Mouse (Mus musculus) embryonic facial prominence, embryonic 12.5 days (tissue): ENCODE results near the gene Map3k3. TPM values are rescaled to one million over a fixed set of nuclear protein-coding genes. Genes with fewer than 3 reads are reported as not detected.

Experiments
- ATAC-seq: fragments of 200-750 bp; cut with Nextera tagmentation; 2 replicates; pipeline ENCODE4 v1.8.0; 2017; ENCODE audit not compliant: insufficient number of reproducible peaks, insufficient read depth, low FRiP score, low TSS enrichment
- H3K27ac ChIP-seq: fragments of 300-500 bp; sonication (generic); 2 replicates; pipeline ENCODE4 v1.5.1; 2016; ENCODE audit warnings: mild to moderate bottlenecking
- H3K27me3 ChIP-seq: fragments of 300-500 bp; sonication (generic); 2 replicates; pipeline ENCODE4 v1.6.1; 2016; ENCODE audit warnings: mild to moderate bottlenecking, moderate library complexity
- H3K36me3 ChIP-seq: fragments of 300-500 bp; sonication (generic); 2 replicates; pipeline ENCODE4 v1.6.1; 2016; ENCODE audit warnings: mild to moderate bottlenecking
- H3K4me1 ChIP-seq: fragments of 300-500 bp; sonication (generic); 2 replicates; pipeline ENCODE4 v1.6.1; 2016
- H3K4me2 ChIP-seq: fragments of 300-500 bp; sonication (generic); replicated peaks from 2 replicates; pipeline ENCODE4 v1.6.1; 2016; ENCODE audit warnings: mild to moderate bottlenecking, moderate library complexity
- H3K4me3 ChIP-seq: fragments of 300-500 bp; sonication (generic); 2 replicates; pipeline ENCODE4 v1.5.1; 2016; ENCODE audit warnings: mild to moderate bottlenecking
- H3K9ac ChIP-seq: fragments of 300-500 bp; sonication (generic); 2 replicates; pipeline ENCODE4 v1.6.1; 2016; ENCODE audit warnings: mild to moderate bottlenecking, moderate library complexity
- H3K9me3 ChIP-seq: fragments of 300-500 bp; sonication (generic); 2 replicates; pipeline ENCODE4 v1.6.1; 2016; ENCODE audit warnings: mild to moderate bottlenecking, moderate library complexity
- WGBS: fragments of 180-500 bp; shearing (Covaris S2); methylation state at CpG from one replicate; pipeline ENCODE4 v1.1.7; 2016; 5-methylcytosine and 5-hydroxymethylcytosine counted together
- polyA plus RNA-seq: library from polyadenylated mRNA; unstranded; fragments of >200 nt; fragmentation: Nextera tagmentation; extraction: Ambion mirVana; gene quantifications from 2 replicates; pipeline ENCODE4 v1.2.1, GENCODE M21; 2016

Map3k3 gene
- polyA plus RNA-seq, 1 experiment from 2014 or later: 31.8 TPM

DNA sequence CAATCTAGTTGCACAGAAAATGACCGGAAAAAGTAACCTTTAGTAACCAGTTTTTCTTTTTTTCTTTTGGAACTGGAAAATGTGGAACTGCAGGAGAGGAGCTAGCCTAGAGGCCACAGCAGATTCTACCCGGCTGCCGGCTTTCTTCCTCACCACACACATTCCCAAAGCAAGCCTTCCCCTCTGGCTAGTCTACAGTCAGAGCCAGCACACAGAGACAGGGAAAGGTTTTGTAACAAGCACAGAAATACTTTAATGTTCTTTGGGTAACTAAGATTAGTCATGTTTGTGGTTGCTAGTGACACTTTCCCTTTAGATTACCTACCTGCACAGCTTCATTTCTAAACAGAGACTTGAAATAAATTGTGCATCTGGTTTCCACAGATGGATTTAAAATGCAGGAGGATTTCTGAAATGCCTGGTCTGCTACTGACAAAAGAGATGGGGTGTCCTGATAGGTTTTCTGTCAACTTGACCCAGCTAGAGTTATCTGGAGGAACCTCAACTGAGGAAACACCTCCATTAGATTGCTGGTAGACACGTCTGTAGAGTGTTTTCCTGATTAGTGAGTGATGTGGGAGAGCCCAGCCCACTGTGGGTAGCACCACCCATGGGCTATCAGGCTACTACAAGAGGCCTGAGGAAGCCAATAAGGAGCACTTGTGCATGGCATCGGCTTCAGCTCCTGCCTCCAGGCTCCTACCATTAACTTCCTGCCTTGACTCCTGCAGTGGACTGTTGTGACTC, 93.8 kb downstream of the Map3k3 start:
- Histone ChIP-seq H3K4me1 (no peaks in the 10 kb centered on the region; the same call in 1 of the 2 replicates), H3K4me3 (no peak overlapping the region), H3K27me3 (no peaks in the 10 kb centered on the region), H3K36me3 (0 out of 2 replicates have a peak, but pooled peaks cover 4% of the 10 kb centered on the region), H3K4me2 (no peak overlapping the region), H3K9me3 (no peaks in the 10 kb centered on the region), H3K27ac (no peak overlapping the region), H3K9ac (no peak overlapping the region)
- WGBS: 58% methylated on average over 5 of the region's 5 CpGs
- ATAC-seq: no peak

DNA sequence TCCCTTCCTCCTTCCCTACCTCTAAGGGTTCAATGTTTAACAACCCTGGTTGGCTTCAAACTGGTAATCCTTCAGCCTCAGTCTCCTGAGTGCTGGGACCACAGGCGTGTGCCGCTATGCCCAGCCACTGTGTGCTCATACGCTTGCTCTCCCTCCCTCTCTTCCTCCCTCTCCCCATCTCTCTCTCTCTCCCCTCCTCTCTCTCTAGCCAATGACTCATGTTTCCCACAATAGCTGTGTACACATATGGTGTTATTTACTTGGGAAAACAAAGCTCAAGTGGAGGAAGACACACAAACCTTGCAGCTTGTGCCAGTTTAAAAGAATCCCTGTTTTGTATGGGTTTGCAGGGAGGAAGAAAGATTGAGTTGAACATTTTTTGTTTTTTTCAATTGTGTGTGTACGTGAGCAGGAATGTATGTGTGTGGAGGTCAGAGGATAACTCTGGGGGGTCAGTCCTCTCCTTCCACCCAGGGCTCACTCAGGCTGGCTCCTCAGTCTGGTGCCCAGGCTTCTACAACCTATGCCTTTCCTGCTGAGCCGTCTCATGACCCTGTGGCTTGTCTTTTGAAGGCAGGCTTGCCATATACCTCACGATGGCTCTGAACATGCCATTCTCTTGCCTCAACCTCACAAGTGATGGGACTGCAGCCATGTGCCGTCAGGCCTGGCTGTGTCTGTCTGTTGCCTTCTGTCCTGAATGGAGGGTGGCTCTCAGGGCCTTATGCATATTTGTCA, 95.5 kb downstream of the Map3k3 start:
- Histone ChIP-seq H3K4me1 (no peaks in the 10 kb centered on the region; the same call in 1 of the 2 replicates), H3K36me3 (0 out of 2 replicates have a peak, but pooled peaks cover 9% of the 10 kb centered on the region), H3K9me3 (no peaks in the 10 kb centered on the region), H3K27ac (0 out of 2 replicates have a peak overlapping the region, but pooled peaks have one; percentile 18), H3K4me2 (no peak overlapping the region), H3K4me3 (no peak overlapping the region), H3K27me3 (no peaks in the 10 kb centered on the region), H3K9ac (no peak overlapping the region)
- WGBS: 43% methylated on average over 7 of the region's 7 CpGs
- no peak for ATAC-seq

DNA sequence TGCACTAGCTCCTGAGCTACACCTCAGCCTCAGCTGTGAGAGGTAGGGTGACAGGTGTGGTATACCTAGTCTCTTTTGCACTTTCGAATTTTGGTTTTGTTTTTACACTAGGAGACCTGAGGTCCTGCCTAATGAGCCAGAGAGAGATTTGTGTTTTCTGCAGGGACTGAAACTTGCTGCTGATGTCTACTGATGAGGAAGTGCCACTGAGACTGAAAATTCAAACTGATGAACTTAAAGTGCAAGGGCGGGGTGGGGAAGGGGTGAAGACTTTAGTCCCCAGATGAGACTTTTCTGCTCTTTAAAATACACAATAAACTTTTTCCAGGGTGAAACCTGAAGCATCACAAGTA, 96.0 kb downstream of the Map3k3 start:
- WGBS: 82% methylated on average over 2 of the region's 2 CpGs
- no peak for ATAC-seq
- H3K4me2 ChIP-seq: no peak overlapping the region
- no peaks in the 10 kb centered on the region; the same call in 1 of the 2 replicates for H3K4me1 ChIP-seq
- H3K36me3 ChIP-seq: 0 out of 2 replicates have a peak, but pooled peaks cover 12% of the 10 kb centered on the region
- H3K9me3 ChIP-seq: no peaks in the 10 kb centered on the region
- H3K27ac ChIP-seq: no peak overlapping the region
- no peak overlapping the region for H3K4me3 ChIP-seq
- H3K27me3 ChIP-seq: no peaks in the 10 kb centered on the region
- H3K9ac ChIP-seq: no peak overlapping the region

DNA sequence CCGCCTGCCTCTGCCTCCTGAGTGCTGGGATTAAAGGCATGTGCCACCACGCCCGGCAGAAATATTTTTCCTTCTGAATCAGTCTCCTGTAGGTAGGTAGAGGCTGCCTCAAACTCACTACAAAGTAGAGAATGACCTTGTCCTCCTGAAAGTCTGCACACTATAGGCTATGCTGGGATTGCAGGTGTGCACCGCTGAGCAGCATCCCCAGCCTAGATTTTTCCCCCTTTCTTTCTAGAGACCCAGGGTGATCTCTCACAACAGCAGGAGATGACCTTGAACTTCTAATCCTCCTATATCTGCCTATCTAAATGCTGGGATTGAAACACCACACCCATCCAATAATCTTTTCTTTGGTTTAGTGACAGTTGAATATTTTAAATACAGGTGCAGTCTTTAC, 102.9 kb downstream of the Map3k3 start:
- ATAC-seq: no peak
- H3K27me3 ChIP-seq: no peaks in the 10 kb centered on the region

DNA sequence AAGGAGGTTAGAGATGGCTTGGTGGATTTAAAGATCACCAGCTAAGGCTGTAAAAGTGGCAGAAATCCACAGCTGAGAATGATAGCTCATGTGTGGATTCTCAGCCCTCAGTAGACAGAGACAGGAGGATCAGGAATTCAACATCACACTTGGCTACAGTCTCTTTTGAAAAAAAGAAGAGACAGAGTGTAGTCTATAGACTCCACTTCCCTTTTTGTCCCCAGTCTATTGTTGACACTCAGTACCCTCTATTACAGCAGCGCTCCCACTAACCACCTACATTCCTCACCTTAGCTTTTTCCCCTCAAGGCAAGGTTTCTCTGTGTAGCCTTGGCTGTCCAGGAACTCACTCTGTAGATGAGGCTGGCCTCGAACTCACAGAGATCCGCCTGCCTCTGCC, 107.3 kb downstream of the Map3k3 start:
- ATAC-seq: no peak
- 90% methylated on average over 3 of the region's 3 CpGs for WGBS
- H3K4me1 ChIP-seq: peaks cover 7% of the 10 kb centered on the region; the same call in 1 of the 2 replicates
- H3K4me3 ChIP-seq: no peak overlapping the region
- H3K27ac ChIP-seq: no peak overlapping the region
- peaks cover 4% of the 10 kb centered on the region; the same call in 1 of the 2 replicates for H3K36me3 ChIP-seq
- H3K4me2 ChIP-seq: no peak overlapping the region
- no peaks in the 10 kb centered on the region for H3K27me3 ChIP-seq
- no peaks in the 10 kb centered on the region for H3K9me3 ChIP-seq
- H3K9ac ChIP-seq: no peak overlapping the region

More for the DNA sequence above, 102.9 kb downstream of the Map3k3 start:
- Histone ChIP-seq H3K9ac (no peak overlapping the region), H3K9me3 (no peaks in the 10 kb centered on the region), H3K27ac (no peak overlapping the region), H3K4me2 (no peak overlapping the region), H3K4me3 (no peak overlapping the region), H3K36me3 (peaks cover 9% of the 10 kb centered on the region; the same call in 1 of the 2 replicates), H3K4me1 (peaks cover 3% of the 10 kb centered on the region; the same call in 1 of the 2 replicates)
- 89% methylated on average over 4 of the region's 4 CpGs for WGBS

- Histone ChIP-seq H3K27ac (no peak overlapping the region), H3K36me3 (peaks cover 7% of the 10 kb centered on the region), H3K9me3 (no peaks in the 10 kb centered on the region), H3K27me3 (no peaks in the 10 kb centered on the region), H3K4me1 (peaks cover 7% of the 10 kb centered on the region; the same call in 1 of the 2 replicates), H3K4me3 (peak overlapping the region; percentile 67), H3K9ac (no peak overlapping the region), H3K4me2 (peak overlapping the region; percentile 67)
- ATAC-seq: no peak
- WGBS: 88% methylated on average over 5 of the region's 5 CpGs
These were observed 107.8 kb downstream of the Map3k3 start for GRCm38 (mm10) chr11:106192241-106192640.

DNA sequence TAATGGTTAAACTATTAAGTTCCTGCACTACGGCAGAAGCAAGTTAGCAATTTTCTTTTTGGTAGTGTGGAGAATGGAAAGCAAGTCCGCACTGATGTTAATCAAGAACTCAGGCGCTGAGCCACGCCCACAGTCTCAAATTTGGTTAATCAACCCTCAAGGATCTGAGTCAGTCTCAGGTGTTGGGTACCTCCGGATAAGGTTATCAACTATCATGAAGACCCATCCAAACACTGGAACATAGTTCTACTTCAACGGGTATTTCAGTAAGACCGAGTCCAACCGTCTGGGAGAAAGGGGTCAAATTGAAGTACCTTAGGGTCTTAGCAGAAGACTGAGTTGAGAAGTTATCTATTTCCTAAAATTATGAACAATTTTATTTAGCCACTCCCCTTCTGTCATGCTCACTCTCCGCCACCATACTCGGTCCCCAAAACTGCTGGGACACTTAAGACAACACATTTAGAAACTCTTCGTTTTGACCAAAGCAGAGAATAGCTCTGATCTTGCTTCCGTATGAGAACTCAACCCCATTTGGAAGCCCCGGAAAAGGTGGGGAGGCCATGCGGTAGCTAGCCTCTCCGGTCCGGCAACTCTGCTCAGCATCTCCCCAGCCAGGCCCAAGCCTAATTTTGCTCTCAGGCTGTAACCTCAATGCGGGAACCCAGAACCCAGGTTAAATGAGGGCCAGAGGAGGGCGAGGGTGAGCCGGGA, 108.4 kb downstream of the Map3k3 start:
- H3K9me3 ChIP-seq: no peaks in the 10 kb centered on the region
- peak overlapping the region; percentile 88 for H3K27ac ChIP-seq
- WGBS: 11% methylated on average over 19 of the region's 19 CpGs
- H3K9ac ChIP-seq: peak overlapping the region; percentile 75
- ATAC-seq: peak; percentile 2; the same call in 1 of the 2 replicates
- H3K4me3 ChIP-seq: peak overlapping the region; percentile 67
- peaks cover 7% of the 10 kb centered on the region; the same call in 1 of the 2 replicates for H3K4me1 ChIP-seq
- H3K36me3 ChIP-seq: peaks cover 13% of the 10 kb centered on the region
- no peaks in the 10 kb centered on the region for H3K27me3 ChIP-seq
- H3K4me2 ChIP-seq: peak overlapping the region; percentile 67

- H3K9me3 ChIP-seq: no peaks in the 10 kb centered on the region
- H3K4me3 ChIP-seq: peak overlapping the region; percentile 67
- peaks cover 20% of the 10 kb centered on the region for H3K36me3 ChIP-seq
- no peaks in the 10 kb centered on the region for H3K27me3 ChIP-seq
- peaks cover 7% of the 10 kb centered on the region; the same call in 1 of the 2 replicates for H3K4me1 ChIP-seq
- peak; percentile 97 for ATAC-seq
- peak overlapping the region; percentile 88 for H3K27ac ChIP-seq
- under 1% methylated on average over 43 of the region's 44 CpGs for WGBS
- peak overlapping the region; percentile 67 for H3K4me2 ChIP-seq
- H3K9ac ChIP-seq: peak overlapping the region; percentile 75
These were observed 109.2 kb downstream of the Map3k3 start for GRCm38 (mm10) chr11:106193371-106194154.

DNA sequence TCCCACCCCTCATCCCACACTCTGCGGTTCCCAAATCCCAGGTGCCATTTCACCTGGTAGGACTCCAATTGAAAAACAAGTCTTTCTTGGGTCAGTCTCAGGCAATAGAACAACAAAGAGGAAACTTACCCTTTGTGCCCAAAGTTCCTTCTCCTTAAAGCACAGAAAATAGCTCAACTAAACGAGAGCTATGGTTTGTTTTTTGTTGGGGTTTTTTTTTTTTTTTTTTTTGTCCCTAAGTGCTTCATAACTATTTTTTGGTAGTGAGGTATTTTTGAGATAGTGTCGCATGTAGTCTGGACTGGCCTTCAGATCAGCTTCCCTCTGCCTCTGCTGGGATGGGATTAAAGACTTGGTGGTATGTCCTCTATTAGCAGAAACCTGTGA, 109.7 kb downstream of the Map3k3 start:
- H3K4me3 ChIP-seq: peak overlapping the region; percentile 67
- peak overlapping the region; percentile 73 for H3K9ac ChIP-seq
- H3K27ac ChIP-seq: peak overlapping the region; percentile 88
- 39% methylated on average over 3 of the region's 3 CpGs for WGBS
- H3K4me1 ChIP-seq: peaks cover 7% of the 10 kb centered on the region; the same call in 1 of the 2 replicates
- peak overlapping the region; percentile 67 for H3K4me2 ChIP-seq
- H3K9me3 ChIP-seq: no peaks in the 10 kb centered on the region
- ATAC-seq: no peak
- peaks cover 21% of the 10 kb centered on the region for H3K36me3 ChIP-seq
- no peaks in the 10 kb centered on the region for H3K27me3 ChIP-seq

- Histone ChIP-seq H3K4me3 (no peak overlapping the region), H3K27ac (0 out of 2 replicates have a peak overlapping the region, but pooled peaks have one; percentile 23), H3K4me2 (no peak overlapping the region), H3K4me1 (peaks cover 7% of the 10 kb centered on the region; the same call in 1 of the 2 replicates), H3K9ac (no peak overlapping the region), H3K27me3 (no peaks in the 10 kb centered on the region), H3K9me3 (no peaks in the 10 kb centered on the region), H3K36me3 (peaks cover 21% of the 10 kb centered on the region)
- 92% methylated on average over 7 of the region's 7 CpGs for WGBS
- no peak for ATAC-seq
These were observed 110.5 kb downstream of the Map3k3 start for GRCm38 (mm10) chr11:106194891-106195290.
